Mouse (Mus musculus): ENCODE results near the gene Rprd1b. TPM values are rescaled to one million over a fixed set of nuclear protein-coding genes. Genes with fewer than 3 reads are reported as not detected.

Gene Rprd1b
- polyA plus RNA-seq, 1 experiment from 2014 or later, result 30.8 TPM

DNA sequence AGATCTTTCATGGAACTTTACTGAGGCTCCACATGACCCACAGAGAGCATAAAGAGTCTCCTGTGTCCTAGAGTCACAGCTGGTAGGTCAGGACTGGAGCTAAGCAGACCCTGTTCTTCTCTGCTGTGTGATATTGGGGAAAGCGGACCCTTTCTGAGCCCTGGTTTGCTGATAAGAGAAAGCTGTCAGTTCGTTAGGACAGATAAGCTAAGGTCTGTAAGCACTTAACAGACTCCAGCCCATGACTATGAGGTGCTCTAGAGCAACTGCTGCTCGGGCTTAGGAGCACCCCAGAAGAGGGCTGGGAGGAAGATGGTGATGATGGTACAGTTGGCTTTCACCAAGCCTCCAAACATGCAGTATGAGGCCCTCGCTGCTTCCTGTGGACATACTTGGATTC is 90.8 kb downstream of the Rprd1b start:
- H3K4me2 ChIP-seq (replicated peaks), result no peak overlapping the region
- no peak overlapping the region for H3K4me3 ChIP-seq (replicated peaks; ENCODE audit: low read length)
- ATAC-seq (ENCODE audit: low FRiP score) (no peak), DNase-seq (ENCODE audit: low spot score) (no peak)
- H3K27ac ChIP-seq, result no peak overlapping the region
- no peaks in the 10 kb centered on the region for H3K9me3 ChIP-seq (ENCODE audit: control insufficient read depth, low read length)
- peaks cover 15% of the 10 kb centered on the region for H3K4me1 ChIP-seq (replicated peaks; ENCODE audit: control insufficient read depth, insufficient read depth, low read length)
- H3K9ac ChIP-seq, result no peak overlapping the region
- H3K27me3 ChIP-seq (ENCODE audit: control insufficient read depth, insufficient read depth, low read length), result no peaks in the 10 kb centered on the region
- H3K36me3 ChIP-seq (replicated peaks; ENCODE audit: control insufficient read depth, insufficient read depth), result no peaks in the 10 kb centered on the region
- WGBS, result 81% methylated on average over 4 of the region's 4 CpGs

DNA sequence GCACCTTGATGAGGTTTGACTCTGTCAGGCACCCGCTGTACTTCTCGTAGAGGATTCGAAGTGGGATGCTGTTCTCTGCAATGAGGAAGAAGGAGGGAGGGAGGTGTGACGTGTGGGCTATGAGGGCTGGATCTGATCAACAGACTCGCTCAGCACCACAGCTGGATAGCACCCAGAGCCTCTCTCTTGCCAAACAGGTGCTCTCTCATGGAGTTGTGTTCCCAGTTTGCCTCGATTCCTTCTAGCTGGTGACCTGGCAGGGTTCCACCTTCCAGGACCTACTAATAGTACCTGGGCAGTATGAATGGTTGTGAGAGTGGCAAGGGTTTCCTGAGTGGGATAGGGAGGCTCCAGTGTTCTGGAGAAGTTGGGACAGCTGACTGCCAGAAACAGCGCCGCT is 91.9 kb downstream of the Rprd1b start:
- Histone ChIP-seq H3K4me1 (replicated peaks; ENCODE audit: control insufficient read depth, insufficient read depth, low read length) (peaks cover 15% of the 10 kb centered on the region), H3K4me3 (replicated peaks; ENCODE audit: low read length) (no peak overlapping the region), H3K27me3 (ENCODE audit: control insufficient read depth, insufficient read depth, low read length) (no peaks in the 10 kb centered on the region), H3K9me3 (ENCODE audit: control insufficient read depth, low read length) (no peaks in the 10 kb centered on the region), H3K9ac (no peak overlapping the region), H3K4me2 (replicated peaks) (no peak overlapping the region), H3K27ac (no peak overlapping the region), H3K36me3 (replicated peaks; ENCODE audit: control insufficient read depth, insufficient read depth) (no peaks in the 10 kb centered on the region)
- ATAC-seq (ENCODE audit: low FRiP score) (no peak), DNase-seq (ENCODE audit: low spot score) (no peak)
- WGBS, result 82% methylated on average over 8 of the region's 8 CpGs

DNA sequence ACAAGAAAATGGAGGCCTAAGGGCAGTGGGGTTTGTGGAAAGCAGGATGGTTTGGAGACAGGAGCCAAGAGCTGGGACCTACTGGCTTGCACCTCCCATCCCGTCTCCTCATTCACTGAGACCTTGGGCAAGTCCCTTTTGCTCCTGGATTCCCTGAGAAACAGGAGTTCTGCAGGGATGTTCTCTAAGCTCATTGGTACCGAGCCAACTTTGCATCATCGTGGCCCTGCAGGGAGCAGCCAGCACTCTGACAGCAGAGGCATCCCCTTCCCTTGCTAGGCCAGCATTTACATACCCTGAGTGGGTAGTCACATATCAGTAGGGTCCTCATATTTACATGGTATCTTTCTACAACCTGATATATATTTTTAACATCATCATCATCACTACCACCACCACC is 92.6 kb downstream of the Rprd1b start:
- Histone ChIP-seq H3K27ac (no peak overlapping the region), H3K36me3 (replicated peaks; ENCODE audit: control insufficient read depth, insufficient read depth) (no peaks in the 10 kb centered on the region), H3K4me2 (replicated peaks) (no peak overlapping the region), H3K9ac (no peak overlapping the region), H3K4me1 (replicated peaks; ENCODE audit: control insufficient read depth, insufficient read depth, low read length) (peaks cover 15% of the 10 kb centered on the region), H3K4me3 (replicated peaks; ENCODE audit: low read length) (no peak overlapping the region), H3K27me3 (ENCODE audit: control insufficient read depth, insufficient read depth, low read length) (no peaks in the 10 kb centered on the region), H3K9me3 (ENCODE audit: control insufficient read depth, low read length) (no peaks in the 10 kb centered on the region)
- no peak for DNase-seq (ENCODE audit: low spot score)
- no peak for ATAC-seq (ENCODE audit: low FRiP score)
- 81% methylated on average over 3 of the region's 3 CpGs for WGBS

DNA sequence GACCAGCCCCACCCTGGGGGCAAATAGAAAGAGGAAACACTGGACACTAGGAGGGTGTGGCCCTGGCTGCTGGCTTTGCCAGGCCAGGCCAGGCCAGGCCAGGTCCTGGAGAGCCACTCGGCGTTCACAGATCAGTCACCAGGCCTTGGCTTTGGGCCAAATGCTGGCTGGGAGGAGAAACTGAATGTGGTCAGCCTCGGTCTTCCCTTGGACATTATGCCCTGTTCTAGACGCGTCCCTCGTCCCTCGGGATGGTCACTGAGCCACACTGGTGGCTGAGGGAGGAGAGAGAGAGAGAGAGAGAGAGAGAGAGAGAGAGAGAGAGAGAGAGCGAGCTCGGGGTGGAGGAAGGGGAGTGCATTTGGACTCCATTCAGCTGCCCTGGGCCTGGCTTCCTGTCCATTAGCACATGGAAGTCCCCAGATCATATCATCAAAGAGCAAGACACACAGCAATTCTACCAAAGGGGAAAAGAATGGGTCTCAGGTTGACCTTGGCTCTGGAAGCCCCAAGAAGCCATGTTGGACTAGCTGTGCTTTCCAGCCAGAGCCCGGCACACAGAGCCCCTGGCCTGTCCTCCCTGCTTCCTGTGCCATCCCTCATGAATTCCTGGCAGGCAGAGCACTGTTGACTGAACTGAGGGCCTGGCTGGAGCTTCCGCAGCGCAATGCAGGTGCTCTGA is 93.5 kb downstream of the Rprd1b start:
- DNase-seq (ENCODE audit: low spot score), result peak; percentile 46
- H3K4me1 ChIP-seq (replicated peaks; ENCODE audit: control insufficient read depth, insufficient read depth, low read length), result peaks cover 15% of the 10 kb centered on the region
- H3K9me3 ChIP-seq (ENCODE audit: control insufficient read depth, low read length), result no peaks in the 10 kb centered on the region
- H3K4me2 ChIP-seq (replicated peaks), result no peak overlapping the region
- no peaks in the 10 kb centered on the region for H3K27me3 ChIP-seq (ENCODE audit: control insufficient read depth, insufficient read depth, low read length)
- ATAC-seq (ENCODE audit: low FRiP score), result no peak
- 57% methylated on average over 12 of the region's 12 CpGs for WGBS
- H3K36me3 ChIP-seq (replicated peaks; ENCODE audit: control insufficient read depth, insufficient read depth), result no peaks in the 10 kb centered on the region
- peak overlapping the region; percentile 43; the same call in 1 of the 2 replicates for H3K27ac ChIP-seq
- no peak overlapping the region for H3K4me3 ChIP-seq (replicated peaks; ENCODE audit: low read length)
- no peak overlapping the region for H3K9ac ChIP-seq

DNA sequence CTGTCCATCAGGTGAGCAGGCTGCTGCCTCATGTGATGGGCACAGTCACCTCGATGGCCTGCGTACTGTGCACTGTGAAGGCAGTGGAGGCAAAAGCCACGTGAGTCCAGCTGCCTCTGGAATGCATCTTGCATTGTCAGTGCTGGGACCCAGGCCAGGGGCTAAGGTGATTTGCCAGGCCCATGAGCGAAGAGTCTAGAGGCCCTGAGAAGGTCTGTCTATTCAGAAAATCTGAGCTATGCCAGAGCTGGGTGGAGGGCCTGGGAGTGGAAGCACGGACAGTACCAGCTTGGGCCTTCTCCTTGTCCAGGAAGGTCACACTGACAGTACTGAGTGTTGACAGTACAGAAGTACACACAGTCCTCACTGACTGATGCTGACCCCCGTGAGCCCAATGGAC is 94.5 kb downstream of the Rprd1b start:
- Histone ChIP-seq H3K9ac (no peak overlapping the region), H3K4me2 (replicated peaks) (no peak overlapping the region), H3K9me3 (ENCODE audit: control insufficient read depth, low read length) (no peaks in the 10 kb centered on the region), H3K27me3 (ENCODE audit: control insufficient read depth, insufficient read depth, low read length) (no peaks in the 10 kb centered on the region), H3K4me1 (replicated peaks; ENCODE audit: control insufficient read depth, insufficient read depth, low read length) (peaks cover 15% of the 10 kb centered on the region), H3K4me3 (replicated peaks; ENCODE audit: low read length) (no peak overlapping the region), H3K36me3 (replicated peaks; ENCODE audit: control insufficient read depth, insufficient read depth) (no peaks in the 10 kb centered on the region), H3K27ac (no peak overlapping the region)
- ATAC-seq (ENCODE audit: low FRiP score), result no peak
- WGBS, result 77% methylated on average over 6 of the region's 6 CpGs
- DNase-seq (ENCODE audit: low spot score), result no peak

DNA sequence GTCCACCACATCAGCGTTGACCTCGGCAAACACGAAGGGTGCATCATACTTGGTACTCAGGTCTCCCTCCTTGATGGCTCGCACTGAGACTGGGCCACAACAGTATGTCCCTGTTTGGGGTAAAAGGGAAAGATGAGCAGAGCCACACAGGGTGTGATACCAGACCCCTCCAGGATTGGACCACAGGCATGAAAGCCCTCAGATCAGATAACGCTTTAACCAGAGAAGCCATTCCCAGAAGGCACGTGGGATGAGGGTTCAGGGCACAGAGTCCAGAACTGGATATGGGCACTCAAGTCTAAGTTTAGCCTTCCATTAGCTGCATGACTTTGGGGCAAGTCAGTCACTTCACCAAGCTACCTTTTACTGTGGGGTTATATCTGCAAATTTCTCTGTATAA is 98.9 kb downstream of the Rprd1b start:
- H3K4me3 ChIP-seq (replicated peaks; ENCODE audit: low read length), result no peak overlapping the region
- no peaks in the 10 kb centered on the region for H3K27me3 ChIP-seq (ENCODE audit: control insufficient read depth, insufficient read depth, low read length)
- H3K9me3 ChIP-seq (ENCODE audit: control insufficient read depth, low read length), result no peaks in the 10 kb centered on the region
- DNase-seq (ENCODE audit: low spot score), result no peak
- H3K36me3 ChIP-seq (replicated peaks; ENCODE audit: control insufficient read depth, insufficient read depth), result no peaks in the 10 kb centered on the region
- H3K4me2 ChIP-seq (replicated peaks), result no peak overlapping the region
- H3K9ac ChIP-seq, result no peak overlapping the region
- no peak for ATAC-seq (ENCODE audit: low FRiP score)
- 93% methylated on average over 6 of the region's 6 CpGs for WGBS
- no peak overlapping the region for H3K27ac ChIP-seq
- H3K4me1 ChIP-seq (replicated peaks; ENCODE audit: control insufficient read depth, insufficient read depth, low read length), result peaks cover 7% of the 10 kb centered on the region

DNA sequence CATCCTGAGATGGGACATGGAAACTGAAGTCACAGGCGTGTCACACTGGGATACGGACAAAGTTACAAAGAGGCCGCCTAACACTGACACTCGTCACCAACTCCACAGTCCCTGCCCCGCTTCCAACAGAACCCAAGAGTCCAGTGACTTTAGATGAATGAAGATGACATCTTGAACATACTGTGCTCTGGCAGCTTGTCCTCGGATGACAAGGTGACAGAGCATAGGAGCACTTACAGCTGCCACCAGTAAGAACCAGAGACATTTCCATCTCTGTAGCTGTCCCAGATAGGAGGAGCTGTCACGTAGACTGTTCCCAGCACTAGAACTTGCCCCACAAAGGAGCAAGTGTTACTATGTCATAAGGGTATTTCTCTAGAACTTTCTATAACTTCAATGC is 99.6 kb downstream of the Rprd1b start:
- no peak for DNase-seq (ENCODE audit: low spot score)
- Histone ChIP-seq H3K4me1 (replicated peaks; ENCODE audit: control insufficient read depth, insufficient read depth, low read length) (peaks cover under 1% of the 10 kb centered on the region; the same call in 1 of the 2 replicates), H3K36me3 (replicated peaks; ENCODE audit: control insufficient read depth, insufficient read depth) (no peaks in the 10 kb centered on the region), H3K9ac (no peak overlapping the region), H3K27ac (no peak overlapping the region), H3K27me3 (ENCODE audit: control insufficient read depth, insufficient read depth, low read length) (no peaks in the 10 kb centered on the region), H3K4me2 (replicated peaks) (no peak overlapping the region), H3K9me3 (ENCODE audit: control insufficient read depth, low read length) (no peaks in the 10 kb centered on the region), H3K4me3 (replicated peaks; ENCODE audit: low read length) (no peak overlapping the region)
- WGBS, result 90% methylated on average over 7 of the region's 7 CpGs
- no peak for ATAC-seq (ENCODE audit: low FRiP score)

DNA sequence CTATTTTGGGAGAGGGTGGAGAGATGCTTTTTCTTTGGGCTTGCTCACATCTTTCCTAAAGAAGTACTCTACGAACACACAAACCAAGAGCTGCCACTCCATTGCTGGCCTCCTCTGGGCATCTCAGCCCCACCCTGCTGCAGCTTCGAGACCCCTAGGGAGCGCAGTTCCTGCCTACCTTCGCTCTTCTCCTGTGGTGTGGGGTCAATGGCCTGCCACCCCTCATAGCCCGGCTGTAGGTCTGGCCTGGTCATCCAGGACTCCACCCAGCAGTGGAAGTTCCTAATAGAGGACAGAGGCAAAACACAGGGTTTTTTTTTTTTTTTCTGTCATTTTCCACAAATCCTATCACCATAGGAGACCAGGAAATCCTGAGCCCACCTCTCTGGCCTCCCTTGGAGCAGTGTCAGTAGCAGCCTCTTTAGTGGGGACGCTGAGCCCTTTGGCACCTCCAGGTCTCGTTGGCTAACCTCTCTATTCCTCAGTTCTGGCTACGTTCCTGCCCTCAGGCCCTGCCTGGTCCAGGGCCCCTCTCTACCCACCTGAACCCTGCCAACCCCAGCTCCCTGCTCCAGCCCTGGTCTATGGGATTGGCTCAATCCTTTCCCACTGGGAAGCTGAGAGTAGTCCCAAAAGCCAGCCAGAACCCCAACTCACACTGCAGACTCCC is 100.3 kb downstream of the Rprd1b start:
- DNase-seq (ENCODE audit: low spot score) (no peak), ATAC-seq (ENCODE audit: low FRiP score) (no peak)
- no peak overlapping the region for H3K9ac ChIP-seq
- H3K36me3 ChIP-seq (replicated peaks; ENCODE audit: control insufficient read depth, insufficient read depth), result no peaks in the 10 kb centered on the region
- no peak overlapping the region for H3K27ac ChIP-seq
- WGBS, result 86% methylated on average over 8 of the region's 8 CpGs
- H3K27me3 ChIP-seq (ENCODE audit: control insufficient read depth, insufficient read depth, low read length), result no peaks in the 10 kb centered on the region
- H3K4me1 ChIP-seq (replicated peaks; ENCODE audit: control insufficient read depth, insufficient read depth, low read length), result no peaks in the 10 kb centered on the region; the same call in 1 of the 2 replicates
- H3K9me3 ChIP-seq (ENCODE audit: control insufficient read depth, low read length), result no peaks in the 10 kb centered on the region
- H3K4me2 ChIP-seq (replicated peaks), result no peak overlapping the region
- no peak overlapping the region for H3K4me3 ChIP-seq (replicated peaks; ENCODE audit: low read length)

DNA sequence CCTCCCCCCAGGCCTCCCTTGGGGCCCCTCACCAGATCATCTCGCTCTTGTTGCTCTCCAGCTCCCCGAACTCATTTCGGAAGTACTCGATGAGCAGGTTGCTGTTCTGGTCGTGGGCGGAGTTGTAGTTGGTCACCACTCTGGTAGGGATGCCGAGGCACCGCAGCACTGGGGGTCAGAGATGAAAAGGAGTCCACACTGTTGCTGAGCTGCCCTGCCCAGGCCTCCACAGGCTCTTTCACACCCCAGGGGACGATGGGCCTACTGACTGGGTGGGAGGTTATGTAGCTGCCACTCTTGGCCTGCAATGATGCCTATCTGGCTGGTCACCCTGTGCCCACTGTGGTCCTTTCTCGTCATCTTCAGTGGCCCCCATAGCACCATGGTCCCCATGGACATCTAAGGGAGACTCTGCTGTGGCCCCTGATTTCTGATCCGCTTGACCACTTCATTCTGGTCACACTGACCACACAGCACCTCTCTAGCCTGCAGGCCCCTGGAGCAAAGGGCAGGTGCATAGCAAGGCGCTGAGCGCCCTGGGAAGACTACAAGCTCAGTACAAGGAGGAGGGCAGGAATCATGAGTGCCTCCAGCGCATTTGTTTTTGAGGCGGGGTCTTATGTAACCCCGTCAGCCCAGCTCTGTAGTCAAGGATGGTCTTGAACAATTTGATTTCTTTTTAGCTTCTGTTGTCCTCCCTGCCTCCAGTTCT is 101.2 kb downstream of the Rprd1b start:
- Histone ChIP-seq H3K4me1 (replicated peaks; ENCODE audit: control insufficient read depth, insufficient read depth, low read length) (no peaks in the 10 kb centered on the region; the same call in 1 of the 2 replicates), H3K36me3 (replicated peaks; ENCODE audit: control insufficient read depth, insufficient read depth) (no peaks in the 10 kb centered on the region), H3K27ac (no peak overlapping the region), H3K9ac (no peak overlapping the region), H3K4me3 (replicated peaks; ENCODE audit: low read length) (no peak overlapping the region), H3K4me2 (replicated peaks) (no peak overlapping the region), H3K27me3 (ENCODE audit: control insufficient read depth, insufficient read depth, low read length) (no peaks in the 10 kb centered on the region), H3K9me3 (ENCODE audit: control insufficient read depth, low read length) (no peaks in the 10 kb centered on the region)
- 90% methylated on average over 16 of the region's 16 CpGs for WGBS
- ATAC-seq (ENCODE audit: low FRiP score) (no peak), DNase-seq (ENCODE audit: low spot score) (no peak)
